Mouse (Mus musculus) embryonic stem cell, embryonic (primary cell): ENCODE results near the gene Lsm12.

ENCODE experiments used
- CTCF ChIA-PET, 4 experiments: fragments of 300-600 bp in 2 of 4; fragments of 350-600 bp in 2 of 4; sonication (Branson Sonifier 250); formaldehyde crosslinking; loops; one replicate each; lab custom pipeline; 2022; ENCODE audit warnings: inconsistent platforms in 2 of 4; lab: Charles Lee
- POLR2A ChIA-PET, 4 experiments: fragments of 300-600 bp in 2 of 4; fragments of 350-600 bp in 2 of 4; sonication (Branson Sonifier 250); formaldehyde crosslinking; loops; one replicate each; lab custom pipeline; 2022; ENCODE audit warnings: antibody characterized with exemption in 4 of 4, inconsistent platforms in 1 of 4; lab: Charles Lee

Lsm12 gene

DNA sequence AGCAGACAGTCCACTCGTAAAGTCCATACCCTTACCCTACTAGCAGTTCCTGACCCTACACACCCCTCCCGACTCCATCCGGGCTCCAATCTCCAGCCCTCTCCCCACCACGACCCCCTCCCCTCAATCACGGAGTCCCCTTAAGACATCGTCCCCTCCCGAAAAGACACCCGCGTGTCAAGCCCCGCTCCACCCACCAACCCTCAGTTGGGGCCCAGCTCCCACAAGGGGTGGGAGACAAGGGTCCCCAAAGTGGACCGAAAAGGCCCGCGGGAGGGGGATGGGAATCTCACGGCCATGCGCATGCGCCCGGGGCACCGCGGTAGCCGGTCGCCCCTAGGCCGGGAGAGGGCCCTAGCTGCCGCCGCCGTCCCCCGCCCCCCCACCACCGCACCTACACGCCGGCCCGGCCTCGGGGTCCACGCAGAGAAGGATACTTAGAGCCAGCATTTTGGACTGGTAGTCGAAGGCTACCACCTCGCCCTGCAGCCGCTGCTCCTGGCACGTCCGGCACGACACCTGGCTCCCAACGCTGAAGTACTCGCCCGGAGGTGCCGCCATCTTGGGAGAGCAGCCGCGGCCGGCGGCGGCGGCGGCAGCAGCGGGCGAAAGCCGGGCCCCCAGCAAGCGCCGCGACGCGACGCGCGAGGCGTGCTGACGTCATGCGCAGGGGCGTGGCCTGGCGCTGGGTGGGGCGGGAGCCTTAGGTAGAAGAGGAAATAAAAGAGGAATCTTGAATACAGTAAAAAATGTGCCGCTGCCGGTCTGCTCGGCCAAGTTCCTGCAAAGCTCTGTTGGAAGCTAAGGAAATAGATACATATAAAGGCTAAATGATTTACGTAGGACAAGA, at the start of gene Lsm12:
Lsm12 (minus strand) TSS at position 651 of the 850 bp plus-strand sequence.
- CTCF ChIA-PET, result interaction anchor here in 3 of 4 experiments (0.5 to 1.2 kb wide), 3 partner anchors 37 to 46 kb away, joined by 3 read pairs; no protein-coding TSS in a partner anchor
- POLR2A ChIA-PET, result interaction anchor here in 3 of 4 experiments (0.5 to 1.4 kb wide), 16 partner anchors 9 to 1473 kb away, joined by 3 to 6 read pairs (median 3); partner anchors contain the start of genes Hdac5 (in 2 of the 3), Cfap97d1 (in 1 of the 3) and Kat2a (in 1 of the 3)

DNA sequence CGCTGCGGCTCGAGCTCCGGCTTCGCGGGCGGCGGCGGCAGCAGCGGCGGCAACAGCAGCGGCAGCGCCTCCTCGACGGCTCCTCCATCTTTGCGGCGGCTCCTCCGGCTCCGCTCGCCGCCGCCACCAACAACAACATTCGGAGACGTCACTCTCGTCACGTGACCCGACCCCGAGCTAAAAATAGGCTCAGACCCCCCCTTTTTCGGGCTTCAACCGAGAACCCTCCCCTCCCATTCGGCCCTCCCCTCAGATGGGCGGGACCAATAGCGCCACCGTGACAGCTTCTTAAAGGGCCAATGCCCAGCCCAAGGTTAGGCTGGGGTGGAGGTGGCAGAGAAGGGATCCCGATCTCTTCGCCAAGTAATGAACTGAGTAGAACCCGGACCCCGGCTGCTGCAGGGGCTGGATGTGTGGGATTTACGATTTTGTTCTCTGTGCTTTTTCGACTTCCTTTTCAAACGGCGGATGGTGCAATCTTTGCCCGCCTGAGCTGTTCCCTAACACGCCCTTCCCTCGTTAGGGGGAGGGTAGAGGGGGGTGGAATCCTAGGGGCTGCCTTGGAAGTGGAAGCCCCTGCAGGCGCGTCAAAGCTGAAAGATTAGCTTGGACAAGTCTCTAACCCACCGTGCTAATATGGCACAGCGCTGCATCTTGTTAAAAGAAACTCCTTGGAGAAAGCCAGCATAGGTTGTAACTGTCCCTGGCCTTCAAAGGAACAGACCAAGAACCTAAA, 45.1 kb upstream of the Lsm12 start, which contains the start of gene Hdac5:
Hdac5 (minus strand) TSS at position 161 of the 736 bp plus-strand sequence.
- POLR2A ChIA-PET, result interaction anchor here in 3 of 4 experiments (0.6 to 5.4 kb wide), 54 partner anchors 8 to 886 kb away, joined by 3 to 42 read pairs (median 4); partner anchors contain the start of genes BC030867 (in 3 of the 3), Slc25a39 (in 3 of the 3), G6pc3 (in 2 of the 3) and Grn (in 2 of the 3)
- CTCF ChIA-PET, result interaction anchor here (0.5 to 3.1 kb wide), 13 partner anchors 10 to 208 kb away, joined by 3 to 33 read pairs (median 4); partner anchors contain the start of gene BC030867 (in 3 of the 4)

GRCm38 (mm10) chr11:102229331-102229953, 44.3 kb upstream of the Lsm12 start:
- ChIA-PET POLR2A (interaction anchor here in 3 of 4 experiments (0.5 to 5.4 kb wide), 64 partner anchors 9 to 887 kb away, joined by 3 to 42 read pairs (median 4); partner anchors contain the start of genes BC030867 (in 3 of the 3), Slc25a39 (in 3 of the 3), G6pc3 (in 2 of the 3) and Grn (in 2 of the 3)), CTCF (interaction anchor here (0.5 to 3.1 kb wide), 13 partner anchors 10 to 209 kb away, joined by 3 to 33 read pairs (median 4); partner anchors contain the start of gene BC030867 (in 3 of the 4))

GRCm38 (mm10) chr11:102228646-102229268, 43.7 kb upstream of the Lsm12 start:
- ChIA-PET CTCF (interaction anchor here (0.6 to 3.1 kb wide), 10 partner anchors 10 to 353 kb away, joined by 3 to 16 read pairs (median 5); partner anchors contain the start of gene Lsm12 (in 1 of the 4)), POLR2A (interaction anchor here (0.5 to 5.4 kb wide), 31 partner anchors 8 to 601 kb away, joined by 3 to 42 read pairs (median 4); partner anchors contain the start of genes BC030867 (in 2 of the 4), Slc25a39 (in 2 of the 4), Grn (in 1 of the 4) and Tmub2 (in 1 of the 4))

GRCm38 (mm10) chr11:102228191-102228545, 43.1 kb upstream of the Lsm12 start:
- POLR2A ChIA-PET, result interaction anchor here (0.5 to 5.4 kb wide), 22 partner anchors 9 to 433 kb away, joined by 3 to 42 read pairs (median 4); partner anchors contain the start of genes BC030867 (in 2 of the 4), Slc25a39 (in 2 of the 4) and Pyy (in 1 of the 4)
- CTCF ChIA-PET, result interaction anchor here (0.6 to 3.1 kb wide), 14 partner anchors 11 to 353 kb away, joined by 3 to 17 read pairs (median 5); partner anchors contain the start of genes BC030867 (in 1 of the 4), Lsm12 (in 1 of the 4) and Nags (in 1 of the 4)

DNA sequence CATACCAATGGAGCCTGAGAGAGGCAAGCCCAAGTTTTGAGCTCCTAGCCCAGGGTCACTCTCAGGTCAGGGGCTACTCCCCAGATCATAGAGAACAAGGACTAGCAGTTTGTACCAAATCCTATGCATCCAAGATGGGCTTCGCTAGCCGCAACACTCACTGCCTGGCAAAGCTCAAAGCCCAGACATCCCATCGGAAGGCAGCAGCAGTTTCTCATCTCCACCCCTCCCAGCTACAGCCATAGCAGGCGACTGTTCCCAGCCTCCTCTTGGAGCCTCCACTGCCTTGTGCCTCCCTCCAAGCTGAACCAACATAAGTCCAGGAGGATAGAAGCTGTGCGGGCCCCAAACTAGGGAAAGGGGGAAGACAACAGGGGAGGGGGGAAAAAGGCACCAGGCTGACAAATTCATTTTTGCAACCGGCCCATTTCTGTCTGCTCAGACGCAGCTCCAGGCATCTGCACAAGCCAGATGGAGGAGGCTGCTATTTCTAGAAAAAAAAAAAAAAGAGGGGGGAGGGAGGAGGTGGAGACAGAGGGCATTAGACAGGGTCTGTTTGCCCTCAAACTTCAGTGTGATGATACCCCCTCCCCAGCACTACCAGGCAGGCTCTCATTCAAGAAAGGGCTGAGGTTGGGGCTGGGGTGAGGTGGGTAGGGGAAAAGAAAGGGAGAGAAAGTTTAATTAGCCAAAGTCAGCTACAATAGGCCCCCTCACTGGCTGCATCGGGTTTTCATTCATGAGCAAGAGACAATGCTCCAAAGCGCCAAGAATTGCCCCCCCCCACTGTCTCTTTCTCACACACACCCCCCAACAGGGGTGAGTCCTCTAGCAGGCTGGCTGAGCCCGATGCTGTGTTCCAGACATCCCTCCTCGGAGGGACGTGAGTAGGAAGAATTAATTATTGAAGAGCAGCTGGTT, 42.4 kb upstream of the Lsm12 start:
- ChIA-PET CTCF (interaction anchor here (0.6 to 2.5 kb wide), 17 partner anchors 11 to 354 kb away, joined by 3 to 17 read pairs (median 5); partner anchors contain the start of genes BC030867 (in 1 of the 4), Lsm12 (in 1 of the 4), Nags (in 1 of the 4) and Tmem101 (in 1 of the 4)), POLR2A (interaction anchor here (0.6 to 5.4 kb wide), 27 partner anchors 9 to 1168 kb away, joined by 3 to 42 read pairs (median 4); partner anchors contain the start of genes Slc25a39 (in 2 of the 4), BC030867 (in 1 of the 4), Pyy (in 1 of the 4) and Tmem101 (in 1 of the 4))

DNA sequence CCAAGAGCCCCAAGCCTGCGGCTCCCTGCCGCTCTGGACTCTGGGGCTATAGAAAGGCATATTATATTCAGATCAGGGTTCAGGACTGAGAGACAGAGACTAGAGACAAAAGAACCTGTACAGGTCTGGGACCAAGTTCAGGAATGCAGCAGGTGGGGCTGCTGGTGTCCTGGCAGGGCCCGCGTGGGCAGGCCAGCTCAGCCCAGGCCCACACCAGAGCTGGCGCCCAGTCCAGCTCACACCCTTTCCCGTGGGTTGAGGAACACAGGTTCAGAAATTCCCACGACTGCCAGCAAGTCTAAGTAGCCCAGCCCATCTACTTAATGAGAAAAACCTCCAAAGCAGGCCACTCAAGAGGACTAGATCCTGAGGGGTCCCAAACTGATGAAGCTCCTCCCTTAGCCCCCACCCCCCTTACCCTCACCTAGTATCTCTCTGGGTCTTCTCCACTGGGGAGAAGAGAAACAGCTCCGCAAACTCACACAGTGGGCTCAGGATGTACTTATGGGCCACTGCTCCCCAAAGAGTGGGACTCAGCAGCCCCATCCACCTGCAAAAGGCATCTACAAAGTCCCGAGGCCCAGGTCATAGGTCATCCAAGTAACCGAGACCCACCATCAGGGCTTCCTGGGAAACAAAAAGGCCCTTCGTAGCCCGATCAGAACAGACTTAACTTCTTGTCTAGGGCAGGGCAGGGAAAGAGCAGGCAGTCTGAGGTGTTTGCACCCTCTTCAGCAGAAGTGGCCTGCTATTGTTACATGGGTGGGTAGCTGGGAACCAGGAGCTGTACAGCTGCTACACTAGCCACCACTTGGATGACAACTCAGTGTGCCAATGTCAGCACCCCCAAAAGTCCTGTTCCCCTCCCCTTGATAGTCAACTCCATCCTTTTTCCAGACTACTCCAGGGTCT, 41.2 kb upstream of the Lsm12 start:
- ChIA-PET POLR2A (interaction anchor here in 3 of 4 experiments (0.6 to 5.4 kb wide), 13 partner anchors 9 to 103 kb away, joined by 3 to 42 read pairs (median 4); partner anchors contain the start of genes BC030867 (in 1 of the 3), G6pc3 (in 1 of the 3) and Tmem101 (in 1 of the 3)), CTCF (interaction anchor here in 3 of 4 experiments (0.5 to 2.5 kb wide), 6 partner anchors 15 to 366 kb away, joined by 3 to 17 read pairs (median 4); partner anchors contain the start of genes BC030867 (in 2 of the 3) and Tmem101 (in 1 of the 3))

- POLR2A ChIA-PET, result interaction anchor here in 3 of 4 experiments (0.6 to 2.0 kb wide), 5 partner anchors 17 to 77 kb away, joined by 3 to 5 read pairs (median 3); partner anchors contain the start of genes BC030867 (in 1 of the 3) and G6pc3 (in 1 of the 3)
- CTCF ChIA-PET, result interaction anchor here in 2 of 4 experiments (0.5 to 2.4 kb wide), 3 partner anchors 23 to 503 kb away, joined by 3 to 16 read pairs (median 6); partner anchors contain the start of gene BC030867 (in 2 of the 2)
Observed at GRCm38 (mm10) chr11:102225221-102225620, 40.1 kb upstream of the Lsm12 start.

DNA sequence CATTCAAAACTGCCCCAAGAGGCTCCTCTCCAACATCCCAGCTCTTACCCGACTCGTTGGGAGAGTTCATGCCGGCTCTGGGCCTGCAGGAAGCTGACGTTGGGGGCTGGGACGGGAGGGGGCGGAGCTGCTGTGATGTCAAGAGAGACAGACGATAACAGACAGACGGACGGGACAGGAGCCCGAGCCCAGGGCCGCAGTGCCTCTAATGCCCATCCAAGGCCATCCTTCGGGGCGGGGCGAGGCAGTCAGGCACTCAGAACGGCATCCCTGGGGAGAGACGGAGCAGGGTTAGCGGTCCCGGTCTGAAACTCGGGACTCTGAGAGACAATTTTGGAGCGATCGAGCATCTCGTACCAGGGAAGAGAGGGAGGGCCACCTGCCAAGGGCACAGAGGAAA, 39.6 kb upstream of the Lsm12 start:
- ChIA-PET CTCF (interaction anchor here in 3 of 4 experiments (0.5 to 2.4 kb wide), 9 partner anchors 14 to 1364 kb away, joined by 3 to 16 read pairs (median 4); partner anchors contain the start of gene BC030867 (in 2 of the 3)), POLR2A (interaction anchor here in 3 of 4 experiments (0.5 to 2.0 kb wide), 12 partner anchors 17 to 343 kb away, joined by 3 to 10 read pairs (median 3); partner anchors contain the start of genes BC030867 (in 2 of the 3) and G6pc3 (in 1 of the 3))

- POLR2A ChIA-PET, result interaction anchor here (0.7 to 2.0 kb wide), 27 partner anchors 9 to 185 kb away, joined by 3 to 10 read pairs (median 3); partner anchors contain the start of genes BC030867 (in 2 of the 4), Slc25a39 (in 2 of the 4), Tmub2 (in 2 of the 4) and G6pc3 (in 1 of the 4)
- CTCF ChIA-PET, result interaction anchor here (0.6 to 2.4 kb wide), 33 partner anchors 9 to 264 kb away, joined by 3 to 16 read pairs (median 4); partner anchors contain the start of genes BC030867 (in 3 of the 4), Asb16 (in 1 of the 4) and Fam171a2 (in 1 of the 4)
Observed at GRCm38 (mm10) chr11:102223166-102223565, 38.1 kb upstream of the Lsm12 start.

GRCm38 (mm10) chr11:102221954-102222351, 36.9 kb upstream of the Lsm12 start:
- CTCF ChIA-PET, result interaction anchor here in 2 of 4 experiments (0.6 to 1.5 kb wide), 3 partner anchors 12 to 61 kb away, joined by 3 to 5 read pairs (median 4); partner anchors contain the start of gene BC030867 (in 1 of the 2)
- POLR2A ChIA-PET, result interaction anchor here in 2 of 4 experiments (0.6 to 1.5 kb wide), 4 partner anchors 8 to 102 kb away, joined by 3 to 5 read pairs (median 3); no protein-coding TSS in a partner anchor

DNA sequence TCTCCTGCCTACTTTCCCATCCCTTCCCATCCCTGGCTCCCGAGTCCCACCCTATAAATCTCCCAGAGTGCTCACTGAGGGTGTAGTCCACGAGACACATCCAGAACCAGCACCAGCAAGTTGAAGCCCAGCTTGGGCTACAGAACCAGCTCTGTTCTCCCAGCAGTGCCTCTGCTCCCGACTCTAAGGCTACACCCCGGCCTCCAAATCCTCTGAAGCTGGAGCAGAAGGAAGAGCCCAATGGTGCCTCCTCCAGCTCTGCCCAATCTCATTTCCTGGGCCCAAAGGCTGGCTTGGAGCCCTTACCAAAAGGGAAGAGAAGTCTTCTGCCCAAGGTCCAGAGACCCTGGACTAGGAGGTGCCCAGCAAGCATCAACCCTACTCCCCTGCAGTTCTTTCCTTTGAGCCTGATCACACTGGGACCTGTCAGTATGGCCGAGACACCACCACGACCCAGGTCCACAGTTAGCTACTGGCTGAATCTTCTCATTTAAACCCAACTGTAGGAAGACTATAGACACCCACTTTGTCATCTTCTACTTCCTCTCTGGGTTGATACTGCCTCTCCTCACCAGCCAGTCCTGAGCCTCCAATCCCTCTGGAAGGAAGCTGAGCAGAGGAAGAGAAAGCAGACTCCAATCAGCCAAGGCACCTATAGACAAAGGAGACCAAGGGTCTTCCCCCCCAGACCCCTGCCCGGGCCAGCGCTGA, 36.3 kb upstream of the Lsm12 start:
- ChIA-PET POLR2A (interaction anchor here (0.5 to 5.4 kb wide), 10 partner anchors 7 to 187 kb away, joined by 3 to 22 read pairs (median 3); partner anchors contain the start of gene Hdac5 (in 2 of the 4)), CTCF (interaction anchor here in 2 of 4 experiments (0.5 to 1.5 kb wide), 3 partner anchors 12 to 39 kb away, joined by 3 to 6 read pairs (median 4); partner anchors contain the start of gene BC030867 (in 1 of the 2))
